Mouse (Mus musculus): ENCODE data around the gene Itga1. TPM values are rescaled to one million over a fixed set of nuclear protein-coding genes. Genes with fewer than 3 reads are reported as not detected.

Gene Itga1
- polyA plus RNA-seq, 1 experiment from 2014 or later = 6.1 TPM

- ATAC-seq = no peak
- Histone ChIP-seq H3K27ac (ENCODE audit: low read length) (no peak overlapping the region), H3K36me3 (ENCODE audit: control insufficient read depth, insufficient read depth, low read length) (no peaks in the 10 kb centered on the region), H3K9me3 (replicated peaks; ENCODE audit: control insufficient read depth, low read length, poor library complexity, severe bottlenecking) (no peaks in the 10 kb centered on the region), H3K9ac (ENCODE audit: low read depth, low read length) (no peak overlapping the region), H3K4me1 (ENCODE audit: control insufficient read depth, insufficient read depth, low read length) (no peaks in the 10 kb centered on the region), H3K4me2 (ENCODE audit: low read length) (no peak overlapping the region), H3K27me3 (ENCODE audit: control insufficient read depth, insufficient read depth, low read depth, low read length) (no peaks in the 10 kb centered on the region), H3K4me3 (ENCODE audit: low read depth, low read length) (no peak overlapping the region)
- 83% methylated on average over 10 of the region's 10 CpGs for WGBS
Measured at GRCm38 (mm10) chr13:115021411-115021810, 80.4 kb downstream of the Itga1 start.

DNA sequence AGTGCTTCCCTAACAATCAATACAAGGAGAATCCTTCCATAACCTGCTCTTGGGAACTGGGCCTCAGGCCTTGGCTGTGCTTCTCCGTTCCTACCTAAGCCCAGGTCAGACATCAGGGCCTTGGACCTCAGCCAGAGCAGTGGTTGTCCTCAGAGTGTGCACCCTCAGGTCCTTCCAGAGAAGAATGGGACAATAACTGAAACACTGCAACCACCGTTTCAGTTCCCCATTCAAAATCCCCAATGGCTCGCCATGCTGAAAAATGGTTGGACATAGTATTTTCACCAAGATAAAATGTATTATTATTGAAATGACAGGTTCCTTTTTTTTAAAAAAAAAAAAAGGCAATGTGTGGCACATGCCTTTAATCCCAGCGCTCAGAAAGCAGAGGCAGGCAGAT is 81.0 kb downstream of the Itga1 start:
- Histone ChIP-seq H3K27ac (ENCODE audit: low read length) (no peak overlapping the region), H3K36me3 (ENCODE audit: control insufficient read depth, insufficient read depth, low read length) (no peaks in the 10 kb centered on the region), H3K4me1 (ENCODE audit: control insufficient read depth, insufficient read depth, low read length) (no peaks in the 10 kb centered on the region), H3K9me3 (replicated peaks; ENCODE audit: control insufficient read depth, low read length, poor library complexity, severe bottlenecking) (no peaks in the 10 kb centered on the region), H3K4me2 (ENCODE audit: low read length) (no peak overlapping the region), H3K4me3 (ENCODE audit: low read depth, low read length) (no peak overlapping the region), H3K27me3 (ENCODE audit: control insufficient read depth, insufficient read depth, low read depth, low read length) (no peaks in the 10 kb centered on the region), H3K9ac (ENCODE audit: low read depth, low read length) (no peak overlapping the region)
- 93% methylated on average over 4 of the region's 4 CpGs for WGBS
- ATAC-seq = no peak

GRCm38 (mm10) chr13:115017545-115017944 is 84.2 kb downstream of the Itga1 start:
- no peak overlapping the region for H3K4me3 ChIP-seq (ENCODE audit: low read depth, low read length)
- no peak for ATAC-seq
- no peaks in the 10 kb centered on the region for H3K27me3 ChIP-seq (ENCODE audit: control insufficient read depth, insufficient read depth, low read depth, low read length)
- no peak overlapping the region for H3K27ac ChIP-seq (ENCODE audit: low read length)
- no peak overlapping the region for H3K4me2 ChIP-seq (ENCODE audit: low read length)
- H3K36me3 ChIP-seq (ENCODE audit: control insufficient read depth, insufficient read depth, low read length) = no peaks in the 10 kb centered on the region
- no peaks in the 10 kb centered on the region for H3K4me1 ChIP-seq (ENCODE audit: control insufficient read depth, insufficient read depth, low read length)
- no peak overlapping the region for H3K9ac ChIP-seq (ENCODE audit: low read depth, low read length)
- 93% methylated on average over 9 of the region's 9 CpGs for WGBS
- H3K9me3 ChIP-seq (replicated peaks; ENCODE audit: control insufficient read depth, low read length, poor library complexity, severe bottlenecking) = no peaks in the 10 kb centered on the region

- Histone ChIP-seq H3K36me3 (ENCODE audit: control insufficient read depth, insufficient read depth, low read length) (no peaks in the 10 kb centered on the region), H3K4me1 (ENCODE audit: control insufficient read depth, insufficient read depth, low read length) (no peaks in the 10 kb centered on the region), H3K4me2 (ENCODE audit: low read length) (no peak overlapping the region), H3K9ac (ENCODE audit: low read depth, low read length) (no peak overlapping the region), H3K9me3 (replicated peaks; ENCODE audit: control insufficient read depth, low read length, poor library complexity, severe bottlenecking) (no peaks in the 10 kb centered on the region), H3K4me3 (ENCODE audit: low read depth, low read length) (no peak overlapping the region), H3K27me3 (ENCODE audit: control insufficient read depth, insufficient read depth, low read depth, low read length) (no peaks in the 10 kb centered on the region), H3K27ac (ENCODE audit: low read length) (no peak overlapping the region)
- 37% methylated on average over 6 of the region's 6 CpGs for WGBS
- ATAC-seq = no peak
Measured at GRCm38 (mm10) chr13:115011547-115011946, 90.2 kb downstream of the Itga1 start.

- ATAC-seq = peak; percentile 55; the same call in 1 of the 2 replicates
- no peak overlapping the region for H3K4me2 ChIP-seq (ENCODE audit: low read length)
- no peak overlapping the region for H3K4me3 ChIP-seq (ENCODE audit: low read depth, low read length)
- no peaks in the 10 kb centered on the region for H3K36me3 ChIP-seq (ENCODE audit: control insufficient read depth, insufficient read depth, low read length)
- H3K27me3 ChIP-seq (ENCODE audit: control insufficient read depth, insufficient read depth, low read depth, low read length) = no peaks in the 10 kb centered on the region
- no peak overlapping the region for H3K27ac ChIP-seq (ENCODE audit: low read length)
- H3K9me3 ChIP-seq (replicated peaks; ENCODE audit: control insufficient read depth, low read length, poor library complexity, severe bottlenecking) = no peaks in the 10 kb centered on the region
- H3K9ac ChIP-seq (ENCODE audit: low read depth, low read length) = no peak overlapping the region
- WGBS = 25% methylated on average over 9 of the region's 9 CpGs
- peaks cover 5% of the 10 kb centered on the region; the same call in 1 of the 2 replicates for H3K4me1 ChIP-seq (ENCODE audit: control insufficient read depth, insufficient read depth, low read length)
Measured at GRCm38 (mm10) chr13:115006213-115006835, 95.4 kb downstream of the Itga1 start.

DNA sequence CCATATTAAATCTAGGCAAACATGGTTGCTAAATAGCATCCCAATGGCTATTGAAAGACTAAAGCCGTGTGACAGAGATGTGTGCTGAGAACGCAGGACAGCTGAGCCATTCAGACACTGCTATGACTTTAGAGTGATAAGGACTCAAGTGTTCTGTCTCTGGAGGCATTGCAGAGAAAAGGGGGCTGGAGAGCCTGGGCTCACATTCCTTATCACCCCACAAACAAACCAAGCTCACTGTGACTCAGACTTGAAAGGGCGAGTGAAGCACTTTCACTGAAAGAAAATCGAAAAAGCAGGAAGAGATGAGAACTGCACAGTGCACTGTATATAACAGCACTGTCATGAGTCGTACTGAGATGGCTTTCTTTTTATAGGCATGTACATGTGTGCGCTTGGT is 96.4 kb downstream of the Itga1 start:
- no peaks in the 10 kb centered on the region for H3K9me3 ChIP-seq (replicated peaks; ENCODE audit: control insufficient read depth, low read length, poor library complexity, severe bottlenecking)
- H3K4me2 ChIP-seq (ENCODE audit: low read length) = no peak overlapping the region
- no peak overlapping the region for H3K9ac ChIP-seq (ENCODE audit: low read depth, low read length)
- WGBS = 80% methylated on average over 6 of the region's 6 CpGs
- H3K4me3 ChIP-seq (ENCODE audit: low read depth, low read length) = no peak overlapping the region
- ATAC-seq = no peak
- no peaks in the 10 kb centered on the region for H3K27me3 ChIP-seq (ENCODE audit: control insufficient read depth, insufficient read depth, low read depth, low read length)
- no peak overlapping the region for H3K27ac ChIP-seq (ENCODE audit: low read length)
- peaks cover 5% of the 10 kb centered on the region; the same call in 1 of the 2 replicates for H3K4me1 ChIP-seq (ENCODE audit: control insufficient read depth, insufficient read depth, low read length)
- H3K36me3 ChIP-seq (ENCODE audit: control insufficient read depth, insufficient read depth, low read length) = no peaks in the 10 kb centered on the region

DNA sequence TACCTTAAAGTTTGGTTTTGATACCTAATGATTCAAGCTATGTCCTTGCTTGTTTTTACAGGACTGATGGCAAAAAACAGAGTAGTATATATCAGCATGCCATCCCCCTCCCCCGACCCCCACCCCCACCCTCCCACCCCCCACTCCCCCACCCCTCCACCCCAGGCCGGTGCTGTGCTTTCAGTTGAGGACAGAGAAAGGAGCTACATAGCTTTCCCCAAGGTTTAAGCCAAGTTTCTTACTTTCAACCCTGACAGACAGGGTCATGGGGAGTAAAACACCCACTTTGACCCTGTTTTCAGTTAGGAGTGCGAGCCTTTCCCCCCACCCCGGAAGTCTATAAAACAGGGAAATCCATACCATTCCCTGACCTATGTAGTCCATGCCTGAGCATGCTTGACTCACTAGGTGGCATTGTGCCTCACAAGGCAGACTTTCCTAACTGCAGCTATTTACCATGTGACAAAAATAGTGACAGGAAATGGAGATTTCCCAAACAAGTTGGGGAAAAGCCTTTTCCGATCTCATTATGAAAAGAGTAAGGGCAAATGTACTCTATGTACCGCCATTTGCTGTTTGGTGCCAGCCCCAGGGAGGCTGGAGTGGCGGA is 98.2 kb downstream of the Itga1 start:
- Histone ChIP-seq H3K36me3 (ENCODE audit: control insufficient read depth, insufficient read depth, low read length) (no peaks in the 10 kb centered on the region), H3K4me1 (ENCODE audit: control insufficient read depth, insufficient read depth, low read length) (peaks cover 5% of the 10 kb centered on the region; the same call in 1 of the 2 replicates), H3K4me2 (ENCODE audit: low read length) (no peak overlapping the region), H3K9ac (ENCODE audit: low read depth, low read length) (no peak overlapping the region), H3K27ac (ENCODE audit: low read length) (no peak overlapping the region), H3K9me3 (replicated peaks; ENCODE audit: control insufficient read depth, low read length, poor library complexity, severe bottlenecking) (no peaks in the 10 kb centered on the region), H3K27me3 (ENCODE audit: control insufficient read depth, insufficient read depth, low read depth, low read length) (no peaks in the 10 kb centered on the region), H3K4me3 (ENCODE audit: low read depth, low read length) (no peak overlapping the region)
- ATAC-seq = no peak
- WGBS = 55% methylated on average over 7 of the region's 7 CpGs

- ATAC-seq = no peak
- Histone ChIP-seq H3K27me3 (ENCODE audit: control insufficient read depth, insufficient read depth, low read depth, low read length) (no peaks in the 10 kb centered on the region), H3K4me2 (ENCODE audit: low read length) (no peak overlapping the region), H3K9ac (ENCODE audit: low read depth, low read length) (no peak overlapping the region), H3K9me3 (replicated peaks; ENCODE audit: control insufficient read depth, low read length, poor library complexity, severe bottlenecking) (no peaks in the 10 kb centered on the region), H3K27ac (ENCODE audit: low read length) (no peak overlapping the region), H3K36me3 (ENCODE audit: control insufficient read depth, insufficient read depth, low read length) (no peaks in the 10 kb centered on the region), H3K4me1 (ENCODE audit: control insufficient read depth, insufficient read depth, low read length) (peaks cover 5% of the 10 kb centered on the region; the same call in 1 of the 2 replicates), H3K4me3 (ENCODE audit: low read depth, low read length) (no peak overlapping the region)
- 83% methylated on average over 3 of the region's 3 CpGs for WGBS
Measured at GRCm38 (mm10) chr13:115002837-115003236, 98.9 kb downstream of the Itga1 start.

DNA sequence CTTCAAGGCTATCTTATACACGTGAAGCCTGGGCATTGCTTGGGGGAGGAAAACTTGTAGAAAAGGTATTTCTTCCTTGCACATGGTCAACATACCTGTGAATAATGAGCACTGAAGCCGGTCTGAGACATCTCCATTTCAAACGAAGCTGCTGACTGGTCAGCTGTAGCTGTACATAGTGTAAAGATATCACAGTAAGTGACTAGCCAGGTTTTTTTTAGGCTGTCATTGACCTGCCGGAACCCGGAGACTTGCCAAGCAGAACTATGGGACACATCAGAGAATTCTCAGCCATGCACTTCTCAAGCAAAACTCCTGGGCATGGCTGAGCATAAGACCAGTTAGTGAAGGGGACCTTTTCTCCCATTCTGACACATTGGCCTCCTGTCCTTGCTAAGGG is 99.6 kb downstream of the Itga1 start:
- no peak overlapping the region for H3K4me3 ChIP-seq (ENCODE audit: low read depth, low read length)
- H3K9ac ChIP-seq (ENCODE audit: low read depth, low read length) = no peak overlapping the region
- peaks cover 5% of the 10 kb centered on the region; the same call in 1 of the 2 replicates for H3K4me1 ChIP-seq (ENCODE audit: control insufficient read depth, insufficient read depth, low read length)
- no peak overlapping the region for H3K27ac ChIP-seq (ENCODE audit: low read length)
- no peak overlapping the region for H3K4me2 ChIP-seq (ENCODE audit: low read length)
- H3K36me3 ChIP-seq (ENCODE audit: control insufficient read depth, insufficient read depth, low read length) = no peaks in the 10 kb centered on the region
- no peaks in the 10 kb centered on the region for H3K27me3 ChIP-seq (ENCODE audit: control insufficient read depth, insufficient read depth, low read depth, low read length)
- WGBS = 92% methylated on average over 5 of the region's 5 CpGs
- H3K9me3 ChIP-seq (replicated peaks; ENCODE audit: control insufficient read depth, low read length, poor library complexity, severe bottlenecking) = no peaks in the 10 kb centered on the region
- no peak for ATAC-seq

Data from midbrain, embryonic 16.5 days (tissue).